Mouse (Mus musculus): ENCODE results near the gene Mef2c. TPM values are rescaled to one million over a fixed set of nuclear protein-coding genes. Genes with fewer than 3 reads are reported as not detected.

Mef2c gene
- polyA plus RNA-seq (2017; shearing (Covaris generic)): 1.2 TPM

DNA sequence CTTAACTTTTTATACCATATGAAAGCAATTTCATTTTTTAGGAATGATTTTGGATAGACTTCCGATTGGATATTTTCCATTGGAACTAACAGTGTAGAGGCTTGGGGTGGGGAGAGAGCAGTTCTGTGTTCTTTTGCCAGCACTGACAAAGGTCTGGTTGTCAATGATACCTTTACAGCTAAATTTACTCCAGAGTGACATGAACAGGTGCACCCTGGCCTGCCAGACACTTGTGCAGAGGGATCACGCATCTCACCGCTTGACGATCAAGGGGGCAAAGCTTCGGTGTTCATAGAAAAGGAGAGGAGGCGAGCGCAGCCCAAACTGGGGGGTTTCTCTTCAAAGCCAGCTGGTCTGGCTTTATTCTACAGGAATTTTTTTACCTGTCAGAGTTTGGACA is at the start of gene Mef2c:
Mef2c (plus strand) TSS at position 116 of the 400 bp plus-strand sequence.

All from activated CD4-positive, CD25-positive, alpha-beta regulatory T cell, adult 9 weeks (primary cell).